Mouse (Mus musculus): ENCODE measurements around the gene Ccr10. TPM values are rescaled to one million over a fixed set of nuclear protein-coding genes. Genes with fewer than 3 reads are reported as not detected.

Ccr10 gene
- under 1 TPM; 0.31 to 0.50 (median 0.35) TPM for total RNA-seq (2022)

- DNase-seq (ENCODE audit: low spot score in 2 of 2): no peak
These were observed at the start of gene Ccr10 for GRCm38 (mm10) chr11:101174851-101175628. Gene Ccr10, minus strand, starts transcription at chr11:101175443.

- DNase-seq (ENCODE audit: low spot score in 2 of 2): no peak
These were observed 49.1 kb upstream of the Ccr10 start for GRCm38 (mm10) chr11:101224337-101224736.

- peak in 1 of 2 experiments; percentile 22 for DNase-seq (ENCODE audit: low spot score in 2 of 2)
These were observed 46.2 kb upstream of the Ccr10 start for GRCm38 (mm10) chr11:101221306-101221986.

- no peak for DNase-seq (ENCODE audit: low spot score in 2 of 2)
These were observed 45.6 kb upstream of the Ccr10 start for GRCm38 (mm10) chr11:101220853-101221252.

- no peak for DNase-seq (ENCODE audit: low spot score in 2 of 2)
These were observed 43.3 kb upstream of the Ccr10 start for GRCm38 (mm10) chr11:101218436-101219055.

GRCm38 (mm10) chr11:101216936-101217335 lies 41.7 kb upstream of the Ccr10 start:
- no peak for DNase-seq (ENCODE audit: low spot score in 2 of 2)

- no peak for DNase-seq (ENCODE audit: low spot score in 2 of 2)
These were observed 36.7 kb upstream of the Ccr10 start for GRCm38 (mm10) chr11:101211970-101212369.

- no peak for DNase-seq (ENCODE audit: low spot score in 2 of 2)
These were observed 25.7 kb upstream of the Ccr10 start for GRCm38 (mm10) chr11:101200986-101201385.

- no peak for DNase-seq (ENCODE audit: low spot score in 2 of 2)
These were observed 24.3 kb upstream of the Ccr10 start for GRCm38 (mm10) chr11:101199555-101199954.

- DNase-seq (ENCODE audit: low spot score in 2 of 2): no peak
These were observed 20.9 kb upstream of the Ccr10 start for GRCm38 (mm10) chr11:101196175-101196574.

- DNase-seq (ENCODE audit: low spot score in 2 of 2): no peak
These were observed 20.3 kb upstream of the Ccr10 start for GRCm38 (mm10) chr11:101195571-101195970.

- DNase-seq (ENCODE audit: low spot score in 2 of 2): no peak
These were observed 19.9 kb upstream of the Ccr10 start for GRCm38 (mm10) chr11:101195101-101195500.

GRCm38 (mm10) chr11:101194643-101195042 lies 19.4 kb upstream of the Ccr10 start:
- no peak for DNase-seq (ENCODE audit: low spot score in 2 of 2)

- DNase-seq (ENCODE audit: low spot score in 2 of 2): no peak
These were observed 18.9 kb upstream of the Ccr10 start for GRCm38 (mm10) chr11:101194137-101194536.

- no peak for DNase-seq (ENCODE audit: low spot score in 2 of 2)
These were observed 17.8 kb upstream of the Ccr10 start for GRCm38 (mm10) chr11:101193076-101193475.

GRCm38 (mm10) chr11:101192646-101193045 lies 17.4 kb upstream of the Ccr10 start:
- no peak for DNase-seq (ENCODE audit: low spot score in 2 of 2)

- no peak for DNase-seq (ENCODE audit: low spot score in 2 of 2)
These were observed 16.8 kb upstream of the Ccr10 start for GRCm38 (mm10) chr11:101191919-101192470.

- peak in 1 of 2 experiments; percentile 38 for DNase-seq (ENCODE audit: low spot score in 2 of 2)
These were observed 16.0 kb upstream of the Ccr10 start for GRCm38 (mm10) chr11:101190913-101191907.

- no peak for DNase-seq (ENCODE audit: low spot score in 2 of 2)
These were observed 15.1 kb upstream of the Ccr10 start for GRCm38 (mm10) chr11:101190181-101190912.

All from layer of hippocampus, adult 8-10 months (tissue).